Mouse (Mus musculus) lung, postnatal 0 days (tissue): ENCODE data around the gene Adam22. TPM values are rescaled to one million over a fixed set of nuclear protein-coding genes. Genes with fewer than 3 reads are reported as not detected.

Experiments used
- ATAC-seq: fragments of 200-750 bp; cut with Nextera tagmentation; 2 replicates; pipeline ENCODE4 v1.8.0; 2017; ENCODE audit warnings: moderate library complexity
- DNase-seq: peaks from one replicate; pipeline ENCODE4 v3.0.0-alpha.2; 2016; ENCODE audit warnings: low spot score
- H3K27ac ChIP-seq: fragments of 300-500 bp; sonication (generic); 2 replicates; pipeline ENCODE4 v1.5.1; 2014; ENCODE audit warnings: antibody characterized with exemption, mild to moderate bottlenecking, low read length, mixed read lengths
- H3K27me3 ChIP-seq: fragments of 300-500 bp; sonication (generic); replicated peaks from 2 replicates; pipeline ENCODE4 v1.6.1; 2014; ENCODE audit warnings: low read length, mixed read lengths; ENCODE audit not compliant: insufficient read depth
- H3K36me3 ChIP-seq: fragments of 300-500 bp; sonication (generic); 2 replicates; pipeline ENCODE4 v1.6.1; 2014; ENCODE audit warnings: low read length, mixed read lengths; ENCODE audit not compliant: insufficient read depth
- H3K4me1 ChIP-seq: fragments of 300-500 bp; sonication (generic); 2 replicates; pipeline ENCODE4 v1.6.1; 2014; ENCODE audit warnings: antibody characterized with exemption, low read depth, low read length, mixed read lengths; ENCODE audit not compliant: insufficient read depth
- H3K4me2 ChIP-seq: fragments of 300-500 bp; sonication (generic); replicated peaks from 2 replicates; pipeline ENCODE4 v1.6.1; 2014; ENCODE audit warnings: low read depth, mild to moderate bottlenecking, low read length, moderate library complexity, mixed read lengths
- H3K4me3 ChIP-seq: fragments of 300-500 bp; sonication (generic); 2 replicates; pipeline ENCODE4 v1.5.1; 2014; ENCODE audit warnings: low read depth, low read length
- H3K9ac ChIP-seq: fragments of 300-500 bp; sonication (generic); replicated peaks from 2 replicates; pipeline ENCODE4 v1.6.1; 2014; ENCODE audit warnings: low read depth, mild to moderate bottlenecking
- H3K9me3 ChIP-seq: fragments of 300-500 bp; sonication (generic); 2 replicates; pipeline ENCODE4 v1.6.1; 2016; ENCODE audit warnings: low read length, mixed read lengths
- CTCF ChIP-seq: IDR thresholded peaks from 2 replicates; pipeline ENCODE4 v1.5.1; 2016; ENCODE audit warnings: antibody characterized with exemption, mild to moderate bottlenecking
- EP300 ChIP-seq: IDR thresholded peaks from 2 replicates; pipeline ENCODE4 v1.6.1; 2016; ENCODE audit warnings: antibody characterized with exemption, mild to moderate bottlenecking, control low read depth
- WGBS: fragments of 180-500 bp; shearing (Covaris S2); extraction: QIAGEN DNeasy Blood & Tissue Kit; methylation state at CpG from one replicate; pipeline ENCODE4 v1.1.7; 2014; 5-methylcytosine and 5-hydroxymethylcytosine counted together
- polyA plus RNA-seq: library from polyadenylated mRNA; unstranded; fragments of >200 nt; fragmentation: Nextera tagmentation; extraction: Ambion mirVana; gene quantifications from 2 replicates; pipeline ENCODE4 v1.2.1, GENCODE M21; 2015

The Adam22 gene
- polyA plus RNA-seq, 1 experiment from 2014 or later = 2.6 TPM

DNA sequence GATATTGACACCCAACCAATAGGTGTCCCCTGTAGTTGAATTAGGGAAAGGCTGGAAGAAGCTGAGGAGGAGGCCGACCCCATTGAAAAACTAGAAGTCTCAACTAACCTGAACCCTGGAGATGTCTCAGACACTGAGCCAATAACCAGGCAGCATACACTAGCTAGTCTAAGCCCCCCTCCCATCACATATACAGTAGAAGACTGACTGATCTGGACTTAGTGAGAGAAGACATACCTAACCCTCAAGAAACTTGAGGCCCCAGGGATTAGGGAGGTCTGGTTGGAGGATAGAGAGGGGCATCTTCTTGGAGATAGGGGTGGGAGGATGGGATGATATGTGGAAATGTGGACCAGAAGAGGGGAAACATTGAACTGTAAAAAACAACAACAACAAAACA, 110.6 kb downstream of the Adam22 start:
- ATAC-seq = no peak
- TF ChIP-seq EP300 (no peak), CTCF (no peak)

DNA sequence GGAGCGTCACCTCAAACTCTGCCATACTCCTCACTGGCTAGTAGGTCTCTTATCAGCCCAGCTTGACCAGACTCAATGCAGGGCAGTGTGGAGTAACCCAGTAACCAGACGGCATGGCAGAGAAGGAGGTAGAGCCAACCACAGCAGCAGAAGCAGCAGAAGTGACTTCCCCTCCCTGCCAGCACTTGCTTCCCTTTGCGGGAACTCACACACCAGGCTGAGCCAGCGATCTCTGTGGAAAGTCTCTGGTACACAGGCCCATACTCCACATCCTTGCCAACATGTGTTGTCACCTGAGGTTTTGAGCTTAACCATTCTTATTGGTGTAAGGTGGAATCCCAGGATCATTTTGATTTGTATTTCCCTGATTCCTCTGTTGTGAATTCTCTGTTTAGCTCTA, 111.5 kb downstream of the Adam22 start:
- Histone ChIP-seq H3K36me3 (no peaks in the 10 kb centered on the region), H3K9me3 (no peaks in the 10 kb centered on the region), H3K9ac (no peak overlapping the region), H3K4me3 (no peak overlapping the region), H3K4me1 (no peaks in the 10 kb centered on the region), H3K27ac (no peak overlapping the region), H3K27me3 (no peaks in the 10 kb centered on the region), H3K4me2 (no peak overlapping the region)
- WGBS = 75% methylated on average over 4 of the region's 4 CpGs
- ATAC-seq (no peak), DNase-seq (no peak)
- TF ChIP-seq EP300 (no peak), CTCF (no peak)

More for the DNA sequence above, 110.6 kb downstream of the Adam22 start:
- no peaks in the 10 kb centered on the region for H3K36me3 ChIP-seq
- H3K4me1 ChIP-seq = no peaks in the 10 kb centered on the region
- H3K4me2 ChIP-seq = no peak overlapping the region
- no peak overlapping the region for H3K9ac ChIP-seq
- no peaks in the 10 kb centered on the region for H3K27me3 ChIP-seq
- no peak for DNase-seq
- WGBS = 95% methylated on average over 1 of the region's 1 CpGs
- no peak overlapping the region for H3K27ac ChIP-seq
- H3K9me3 ChIP-seq = no peaks in the 10 kb centered on the region
- no peak overlapping the region for H3K4me3 ChIP-seq

GRCm38 (mm10) chr5:8244696-8245095, 123.3 kb downstream of the Adam22 start:
- Histone ChIP-seq H3K9ac (no peak overlapping the region), H3K36me3 (no peaks in the 10 kb centered on the region), H3K27ac (no peak overlapping the region), H3K4me3 (no peak overlapping the region), H3K4me2 (no peak overlapping the region), H3K4me1 (no peaks in the 10 kb centered on the region), H3K27me3 (no peaks in the 10 kb centered on the region), H3K9me3 (no peaks in the 10 kb centered on the region)
- DNase-seq (no peak), ATAC-seq (no peak)
- no peak for TF ChIP-seq CTCF
- TF ChIP-seq EP300 = no peak
- WGBS = 85% methylated on average over 7 of the region's 7 CpGs

DNA sequence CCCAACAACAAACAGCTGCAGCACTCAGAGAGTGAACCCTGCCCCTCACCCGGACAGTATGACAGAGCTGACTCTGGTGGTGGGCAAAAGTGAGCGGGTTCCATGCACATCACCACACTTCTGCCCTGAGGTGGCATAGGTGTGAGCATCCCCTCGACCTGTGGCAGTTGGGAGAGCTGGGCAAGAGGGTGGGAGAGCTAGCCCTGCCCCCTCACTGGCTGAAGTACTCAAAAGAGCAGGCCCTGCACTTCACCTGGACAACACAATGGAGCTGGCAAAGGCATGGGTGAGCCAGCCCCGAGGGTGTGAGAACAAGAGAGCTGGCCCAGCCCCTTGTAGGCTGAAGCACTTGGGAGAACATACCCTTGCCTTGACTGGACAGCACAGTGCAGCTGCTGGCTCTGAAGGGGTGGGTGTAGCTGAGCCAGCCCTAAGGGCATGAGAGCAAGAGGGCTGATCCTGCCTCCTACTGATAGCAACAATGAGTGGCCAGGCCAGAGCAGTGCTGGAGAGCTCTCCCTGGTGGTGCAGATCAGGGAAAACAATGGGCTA, 124.8 kb downstream of the Adam22 start:
- Histone ChIP-seq H3K4me1 (no peaks in the 10 kb centered on the region), H3K4me3 (no peak overlapping the region), H3K9me3 (no peaks in the 10 kb centered on the region), H3K27ac (no peak overlapping the region), H3K36me3 (no peaks in the 10 kb centered on the region), H3K27me3 (no peaks in the 10 kb centered on the region), H3K9ac (no peak overlapping the region), H3K4me2 (no peak overlapping the region)
- DNase-seq (peak; percentile 38), ATAC-seq (peak; percentile 96)
- 52% methylated on average over 4 of the region's 4 CpGs for WGBS
- TF ChIP-seq EP300 (no peak), CTCF (peak; percentile 52)

GRCm38 (mm10) chr5:8242660-8243059, 125.3 kb downstream of the Adam22 start:
- H3K4me1 ChIP-seq = no peaks in the 10 kb centered on the region
- no peak overlapping the region for H3K4me2 ChIP-seq
- TF ChIP-seq CTCF (no peak), EP300 (no peak)
- ATAC-seq (no peak), DNase-seq (no peak)
- H3K36me3 ChIP-seq = no peaks in the 10 kb centered on the region
- no peaks in the 10 kb centered on the region for H3K9me3 ChIP-seq
- H3K9ac ChIP-seq = no peak overlapping the region
- no peaks in the 10 kb centered on the region for H3K27me3 ChIP-seq
- H3K27ac ChIP-seq = no peak overlapping the region
- no peak overlapping the region for H3K4me3 ChIP-seq
- WGBS = 76% methylated on average over 1 of the region's 1 CpGs

- TF ChIP-seq CTCF (no peak), EP300 (no peak)
- ATAC-seq (no peak), DNase-seq (no peak)
- Histone ChIP-seq H3K9me3 (no peaks in the 10 kb centered on the region), H3K9ac (no peak overlapping the region), H3K4me3 (no peak overlapping the region), H3K27ac (no peak overlapping the region), H3K27me3 (no peaks in the 10 kb centered on the region), H3K4me2 (no peak overlapping the region), H3K4me1 (no peaks in the 10 kb centered on the region), H3K36me3 (no peaks in the 10 kb centered on the region)
- 77% methylated on average over 1 of the region's 1 CpGs for WGBS
Observed at GRCm38 (mm10) chr5:8227073-8227472, 140.9 kb downstream of the Adam22 start.

DNA sequence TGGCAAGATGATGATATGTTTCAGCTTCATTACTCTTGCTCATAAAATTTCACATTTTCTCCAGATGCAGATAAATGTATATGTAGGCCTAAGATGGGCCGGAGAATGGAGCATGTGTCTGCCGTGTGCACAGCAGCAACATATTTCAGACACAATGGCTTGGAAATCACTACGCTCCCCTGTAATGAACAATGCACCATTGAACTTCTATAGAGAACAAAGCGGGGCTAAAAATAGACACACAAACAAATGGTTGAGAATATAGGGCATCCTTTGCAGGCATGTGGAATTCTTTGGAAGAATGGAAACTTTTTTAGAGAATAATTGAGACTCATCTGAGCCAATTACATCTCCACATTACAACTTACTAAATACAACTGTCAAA, 143.6 kb downstream of the Adam22 start:
- no peak for DNase-seq
- WGBS = 71% methylated on average over 4 of the region's 4 CpGs

More for the DNA sequence above, 143.6 kb downstream of the Adam22 start:
- Histone ChIP-seq H3K4me1 (no peaks in the 10 kb centered on the region), H3K27me3 (no peaks in the 10 kb centered on the region), H3K4me3 (no peak overlapping the region), H3K4me2 (no peak overlapping the region), H3K27ac (no peak overlapping the region), H3K9ac (no peak overlapping the region), H3K36me3 (no peaks in the 10 kb centered on the region), H3K9me3 (no peaks in the 10 kb centered on the region)
- no peak for ATAC-seq
- no peak for TF ChIP-seq CTCF
- no peak for TF ChIP-seq EP300
